Mouse (Mus musculus): ENCODE data around the gene Adnp. TPM values are rescaled to one million over a fixed set of nuclear protein-coding genes. Genes with fewer than 3 reads are reported as not detected.

Gene Adnp
- polyA plus RNA-seq, 1 experiment from 2014 or later, result 5.9 TPM

- Histone ChIP-seq H3K4me1 (replicated peaks) (peaks cover 48% of the 10 kb centered on the region), H3K9ac (peak overlapping the region; percentile 95), H3K4me3 (peak overlapping the region; percentile 98), H3K27ac (replicated peaks) (peak overlapping the region; percentile 92; the same call in 1 of the 2 replicates), H3K4me2 (peak overlapping the region; percentile 100), H3K9me3 (no peaks in the 10 kb centered on the region), H3K27me3 (no peaks in the 10 kb centered on the region), H3K36me3 (peaks cover 26% of the 10 kb centered on the region)
- 63% methylated on average over 33 of the region's 33 CpGs for WGBS
- ATAC-seq (ENCODE audit: low read depth), result no peak
Measured at GRCm38 (mm10) chr2:168231471-168231829, 24.5 kb upstream of the Adnp start.

- WGBS, result 2% methylated on average over 104 of the region's 105 CpGs
- Histone ChIP-seq H3K36me3 (peaks cover 31% of the 10 kb centered on the region), H3K9ac (peak overlapping the region; percentile 95), H3K9me3 (no peaks in the 10 kb centered on the region), H3K4me2 (peak overlapping the region; percentile 100), H3K27me3 (no peaks in the 10 kb centered on the region), H3K4me1 (replicated peaks) (peaks cover 48% of the 10 kb centered on the region), H3K27ac (replicated peaks) (peak overlapping the region; percentile 92), H3K4me3 (peak overlapping the region; percentile 98)
- peak; percentile 58 for ATAC-seq (ENCODE audit: low read depth)
Measured at GRCm38 (mm10) chr2:168230773-168231470, 24.0 kb upstream of the Adnp start.

- ATAC-seq (ENCODE audit: low read depth), result peak; percentile 92
- WGBS, result under 1% methylated on average over 73 of the region's 73 CpGs
Measured at GRCm38 (mm10) chr2:168230026-168230728, 23.3 kb upstream of the Adnp start, which contains the start of the genes Gm20716, Dpm1 and Mocs3. Gene Gm20716, minus strand, starts transcription at chr2:168230364. Gene Dpm1, minus strand, starts transcription at chr2:168230591. Gene Mocs3, plus strand, starts transcription at chr2:168230622.

GRCm38 (mm10) chr2:168229116-168230025 lies 22.5 kb upstream of the Adnp start:
- Histone ChIP-seq H3K9me3 (no peaks in the 10 kb centered on the region), H3K27me3 (no peaks in the 10 kb centered on the region), H3K27ac (replicated peaks) (peak overlapping the region; percentile 92), H3K36me3 (peaks cover 45% of the 10 kb centered on the region), H3K4me2 (peak overlapping the region; percentile 100), H3K4me1 (replicated peaks) (peaks cover 48% of the 10 kb centered on the region), H3K4me3 (peak overlapping the region; percentile 98), H3K9ac (peak overlapping the region; percentile 95)
- 19% methylated on average over 41 of the region's 41 CpGs for WGBS
- no peak for ATAC-seq (ENCODE audit: low read depth)

More at GRCm38 (mm10) chr2:168230026-168230728, 23.3 kb upstream of the Adnp start, which contains the start of the genes Gm20716, Dpm1 and Mocs3:
- Histone ChIP-seq H3K4me2 (peak within 1 kb of the TSS; percentile 100), H3K4me3 (peak within 1 kb of the TSS; percentile 98), H3K36me3 (peaks cover 39% of the 10 kb centered on the region), H3K4me1 (replicated peaks) (peaks cover 48% of the 10 kb centered on the region), H3K9me3 (no peaks in the 10 kb centered on the region), H3K27me3 (no peaks in the 10 kb centered on the region), H3K27ac (replicated peaks) (peak within 1 kb of the TSS; percentile 92), H3K9ac (peak within 1 kb of the TSS; percentile 95)

- peaks cover 8% of the 10 kb centered on the region for H3K4me1 ChIP-seq (replicated peaks)
- H3K27ac ChIP-seq (replicated peaks), result no peak overlapping the region
- H3K27me3 ChIP-seq, result no peaks in the 10 kb centered on the region
- no peak overlapping the region for H3K4me2 ChIP-seq
- peaks cover 78% of the 10 kb centered on the region for H3K36me3 ChIP-seq
- H3K4me3 ChIP-seq, result no peak overlapping the region
- no peak for ATAC-seq (ENCODE audit: low read depth)
- WGBS, result 90% methylated on average over 6 of the region's 6 CpGs
- H3K9ac ChIP-seq, result no peak overlapping the region
- no peaks in the 10 kb centered on the region for H3K9me3 ChIP-seq
Measured at GRCm38 (mm10) chr2:168223326-168223725, 16.4 kb upstream of the Adnp start.

- ATAC-seq (ENCODE audit: low read depth), result no peak
- H3K9ac ChIP-seq, result 0 out of 2 replicates have a peak overlapping the region, but pooled peaks have one; percentile 3
- H3K36me3 ChIP-seq, result peaks cover 91% of the 10 kb centered on the region
- H3K27me3 ChIP-seq, result no peaks in the 10 kb centered on the region
- H3K4me2 ChIP-seq, result no peak overlapping the region
- H3K9me3 ChIP-seq, result no peaks in the 10 kb centered on the region
- no peak overlapping the region for H3K4me3 ChIP-seq
- no peaks in the 10 kb centered on the region for H3K4me1 ChIP-seq (replicated peaks)
- WGBS, result 36% methylated on average over 5 of the region's 5 CpGs
- no peak overlapping the region for H3K27ac ChIP-seq (replicated peaks)
Measured at GRCm38 (mm10) chr2:168213788-168214397, 7.0 kb upstream of the Adnp start.

GRCm38 (mm10) chr2:168207883-168208282 lies 971 bp upstream of the Adnp start:
- H3K4me2 ChIP-seq, result peak overlapping the region; percentile 50
- H3K9ac ChIP-seq, result no peak overlapping the region
- no peak for ATAC-seq (ENCODE audit: low read depth)
- no peaks in the 10 kb centered on the region for H3K27me3 ChIP-seq
- H3K36me3 ChIP-seq, result peaks cover 58% of the 10 kb centered on the region
- no peaks in the 10 kb centered on the region for H3K9me3 ChIP-seq
- WGBS, result 93% methylated on average over 3 of the region's 3 CpGs
- peak overlapping the region; percentile 99 for H3K27ac ChIP-seq (replicated peaks)
- peaks cover 28% of the 10 kb centered on the region for H3K4me1 ChIP-seq (replicated peaks)
- H3K4me3 ChIP-seq, result no peak overlapping the region

- peaks cover 44% of the 10 kb centered on the region for H3K4me1 ChIP-seq (replicated peaks)
- peak overlapping the region; percentile 100 for H3K9ac ChIP-seq
- H3K9me3 ChIP-seq, result no peaks in the 10 kb centered on the region
- peak overlapping the region; percentile 99 for H3K27ac ChIP-seq (replicated peaks)
- peaks cover 42% of the 10 kb centered on the region for H3K36me3 ChIP-seq
- ATAC-seq (ENCODE audit: low read depth), result peak; percentile 32
- no peaks in the 10 kb centered on the region for H3K27me3 ChIP-seq
- 1% methylated on average over 43 of the region's 49 CpGs for WGBS
- peak overlapping the region; percentile 86 for H3K4me3 ChIP-seq
- H3K4me2 ChIP-seq, result peak overlapping the region; percentile 73
Measured at GRCm38 (mm10) chr2:168205681-168206631, 956 bp downstream of the Adnp start.

GRCm38 (mm10) chr2:168205265-168205664 lies 1.6 kb downstream of the Adnp start:
- 7% methylated on average over 6 of the region's 6 CpGs for WGBS
- Histone ChIP-seq H3K27me3 (no peaks in the 10 kb centered on the region), H3K4me2 (peak overlapping the region; percentile 73), H3K27ac (replicated peaks) (peak overlapping the region; percentile 99; the same call in 1 of the 2 replicates), H3K36me3 (peaks cover 35% of the 10 kb centered on the region), H3K4me1 (replicated peaks) (peaks cover 50% of the 10 kb centered on the region), H3K9me3 (no peaks in the 10 kb centered on the region), H3K4me3 (peak overlapping the region; percentile 86), H3K9ac (peak overlapping the region; percentile 100)
- peak; percentile 25; the same call in 1 of the 2 replicates for ATAC-seq (ENCODE audit: low read depth)

GRCm38 (mm10) chr2:168204476-168204999 lies 2.4 kb downstream of the Adnp start:
- no peak for ATAC-seq (ENCODE audit: low read depth)
- peak overlapping the region; percentile 73 for H3K4me2 ChIP-seq
- H3K9ac ChIP-seq, result peak overlapping the region; percentile 100
- WGBS, result 86% methylated on average over 8 of the region's 8 CpGs
- peak overlapping the region; percentile 86 for H3K4me3 ChIP-seq
- no peaks in the 10 kb centered on the region for H3K27me3 ChIP-seq
- peaks cover 31% of the 10 kb centered on the region for H3K36me3 ChIP-seq
- H3K9me3 ChIP-seq, result no peaks in the 10 kb centered on the region
- no peak overlapping the region for H3K27ac ChIP-seq (replicated peaks)
- peaks cover 57% of the 10 kb centered on the region for H3K4me1 ChIP-seq (replicated peaks)

Data from neural tube, embryonic 13.5 days (tissue).